Mouse (Mus musculus) small intestine, adult 2 months (tissue): ENCODE measurements around the gene Brca1. TPM values are rescaled to one million over a fixed set of nuclear protein-coding genes. Genes with fewer than 3 reads are reported as not detected.

Experiments used
- H3K27ac ChIP-seq: fragments of 200-500 bp; 2 replicates; pipeline ENCODE4 v1.5.1; 2012; ENCODE audit warnings: low read depth, low read length, control low read depth, inconsistent platforms; ENCODE audit not compliant: insufficient read depth
- H3K27me3 ChIP-seq: fragments of 200-500 bp; 2 replicates; pipeline ENCODE4 v1.6.1; 2012; ENCODE audit warnings: mild to moderate bottlenecking, moderate library complexity, low read length, inconsistent platforms; ENCODE audit not compliant: control insufficient read depth, insufficient read depth
- H3K36me3 ChIP-seq: fragments of 200-500 bp; 2 replicates; pipeline ENCODE4 v1.6.1; 2012; ENCODE audit warnings: mild to moderate bottlenecking, low read length, control low read depth, inconsistent platforms; ENCODE audit not compliant: control insufficient read depth, insufficient read depth
- H3K4me1 ChIP-seq: fragments of 200-500 bp; 2 replicates; pipeline ENCODE4 v1.6.1; 2012; ENCODE audit warnings: low read length, inconsistent platforms, mixed read lengths; ENCODE audit not compliant: control insufficient read depth, insufficient read depth, insufficient read length
- H3K4me3 ChIP-seq: fragments of 200-500 bp; 2 replicates; pipeline ENCODE4 v1.5.1; 2012; ENCODE audit warnings: low read depth, mild to moderate bottlenecking, control low read depth, inconsistent platforms, low read length, moderate library complexity
- CTCF ChIP-seq: fragments of 200-500 bp; IDR thresholded peaks from 2 replicates; pipeline ENCODE4 v1.5.1; 2012; ENCODE audit warnings: low read depth, mild to moderate bottlenecking, control low read depth, inconsistent platforms, low read length, moderate library complexity, mixed read lengths; ENCODE audit not compliant: insufficient replicate concordance, insufficient read length; ENCODE audit errors: extremely low read depth
- POLR2A ChIP-seq: fragments of 200-500 bp; IDR thresholded peaks from 2 replicates; pipeline ENCODE4 v1.6.1; 2012; ENCODE audit warnings: low read depth, mild to moderate bottlenecking, control low read depth, inconsistent platforms, low read length, moderate library complexity
- WGBS: fragments of 180-500 bp; shearing (Covaris S2); methylation state at CpG from one replicate; pipeline ENCODE4 v1.1.7; 2018; 5-methylcytosine and 5-hydroxymethylcytosine counted together
- polyA plus RNA-seq: library from polyadenylated mRNA; depleted of rRNA; stranded (reverse); fragments of >200 nt; gene quantifications from 2 replicates; pipeline ENCODE4 v1.2.3, GENCODE M21; 2012

The Brca1 gene
- polyA plus RNA-seq, 1 experiment: 1.0 TPM

GRCm38 (mm10) chr11:101465101-101465868, 86.5 kb downstream of the Brca1 start:
- peak overlapping the region; percentile 91 for H3K27ac ChIP-seq

GRCm38 (mm10) chr11:101464211-101465100, 87.3 kb downstream of the Brca1 start, which contains the start of gene Rnd2:
Gene Rnd2 (plus strand): TSS chr11:101464999.
- no peaks in the 10 kb centered on the region for H3K27me3 ChIP-seq
- TF ChIP-seq CTCF: no peak
- no peak for TF ChIP-seq POLR2A

More at GRCm38 (mm10) chr11:101465101-101465868, 86.5 kb downstream of the Brca1 start:
- peak overlapping the region; percentile 97 for H3K4me3 ChIP-seq
- no peak for TF ChIP-seq POLR2A
- TF ChIP-seq CTCF: no peak
- peaks cover 19% of the 10 kb centered on the region for H3K36me3 ChIP-seq
- no peaks in the 10 kb centered on the region for H3K27me3 ChIP-seq
- H3K4me1 ChIP-seq: peaks cover 15% of the 10 kb centered on the region
- WGBS: under 1% methylated on average over 51 of the region's 51 CpGs

GRCm38 (mm10) chr11:101462583-101463440, 88.9 kb downstream of the Brca1 start:
- 17% methylated on average over 13 of the region's 13 CpGs for WGBS
- peaks cover 44% of the 10 kb centered on the region for H3K36me3 ChIP-seq
- no peak for TF ChIP-seq CTCF
- TF ChIP-seq POLR2A: no peak
- H3K4me3 ChIP-seq: no peak overlapping the region
- peak overlapping the region; percentile 91; the same call in 1 of the 2 replicates for H3K27ac ChIP-seq
- H3K4me1 ChIP-seq: peaks cover 15% of the 10 kb centered on the region
- H3K27me3 ChIP-seq: no peaks in the 10 kb centered on the region

More at GRCm38 (mm10) chr11:101464211-101465100, 87.3 kb downstream of the Brca1 start, which contains the start of gene Rnd2:
- H3K4me1 ChIP-seq: peaks cover 15% of the 10 kb centered on the region
- 3% methylated on average over 12 of the region's 12 CpGs for WGBS
- peak within 1 kb of the TSS; percentile 91 for H3K27ac ChIP-seq
- H3K4me3 ChIP-seq: peak within 1 kb of the TSS; percentile 97
- peaks cover 28% of the 10 kb centered on the region for H3K36me3 ChIP-seq

- peaks cover 15% of the 10 kb centered on the region for H3K4me1 ChIP-seq
- no peak overlapping the region for H3K27ac ChIP-seq
- WGBS: 82% methylated on average over 14 of the region's 14 CpGs
- no peak overlapping the region for H3K4me3 ChIP-seq
- no peak for TF ChIP-seq POLR2A
- TF ChIP-seq CTCF: no peak
- no peaks in the 10 kb centered on the region for H3K27me3 ChIP-seq
- peaks cover 51% of the 10 kb centered on the region for H3K36me3 ChIP-seq
Observed at GRCm38 (mm10) chr11:101462141-101462540, 89.6 kb downstream of the Brca1 start.

- no peak for TF ChIP-seq CTCF
- TF ChIP-seq POLR2A: no peak
- Histone ChIP-seq H3K27ac (no peak overlapping the region), H3K4me1 (peaks cover 21% of the 10 kb centered on the region), H3K27me3 (no peaks in the 10 kb centered on the region), H3K36me3 (peaks cover 59% of the 10 kb centered on the region), H3K4me3 (no peak overlapping the region)
- WGBS: 88% methylated on average over 15 of the region's 15 CpGs
Observed at GRCm38 (mm10) chr11:101460321-101460720, 91.4 kb downstream of the Brca1 start.

- WGBS: 84% methylated on average over 6 of the region's 6 CpGs
- TF ChIP-seq CTCF (no peak), POLR2A (no peak)
- Histone ChIP-seq H3K4me3 (no peak overlapping the region), H3K27me3 (no peaks in the 10 kb centered on the region), H3K27ac (no peak overlapping the region), H3K36me3 (peaks cover 59% of the 10 kb centered on the region), H3K4me1 (peaks cover 23% of the 10 kb centered on the region)
Observed at GRCm38 (mm10) chr11:101459716-101460115, 92.0 kb downstream of the Brca1 start.
